Mouse (Mus musculus) left cerebral cortex, postnatal 25 days (tissue): ENCODE measurements around the gene Tcl1. TPM values are rescaled to one million over a fixed set of nuclear protein-coding genes. Genes with fewer than 3 reads are reported as not detected.
"Not testable (repeated sequence)": the region's sequence is repeated elsewhere in the genome, so short reads cannot be mapped to it uniquely, and the experiment has no call there.

ENCODE experiments used
- DNase-seq, 2 experiments: peaks; one replicate each; pipeline ENCODE4 v3.0.0; 2022; ENCODE audit warnings: low spot score in 2 of 2, mixed read lengths in 1 of 2
- intact Hi-C: fragments of 180-260 bp; cut with DNase I; formaldehyde crosslinking; loops from one replicate; pipeline ENCODE4 v1.15.1; 2025
- total RNA-seq, 2 experiments: library from RNA; stranded (reverse); gene quantifications; 2 replicates each; pipeline ENCODE4 v1.2.3; 2021

Gene Tcl1
- total RNA-seq: not detected

- no peak for DNase-seq
- intact Hi-C loops: no loop called here
Measured at GRCm38 (mm10) chr12:105222601-105223319, at the start of gene Tcl1. Tcl1 (minus strand) TSS chr12:105222793.

- no peak for DNase-seq
- intact Hi-C loops: no loop called here
Measured at GRCm38 (mm10) chr12:105271016-105271965, 48.7 kb upstream of the Tcl1 start.

GRCm38 (mm10) chr12:105267076-105267475, 44.5 kb upstream of the Tcl1 start:
- intact Hi-C loops: no loop called here
- DNase-seq: peak in 1 of 2 experiments; percentile 22

- no peak for DNase-seq
- intact Hi-C loops: no loop called here
Measured at GRCm38 (mm10) chr12:105266096-105266495, 43.5 kb upstream of the Tcl1 start.

GRCm38 (mm10) chr12:105259221-105259620, 36.6 kb upstream of the Tcl1 start:
- no peak for DNase-seq
- intact Hi-C loops: no loop called here

GRCm38 (mm10) chr12:105258787-105259186, 36.2 kb upstream of the Tcl1 start:
- no peak for DNase-seq
- intact Hi-C loops: no loop called here

- intact Hi-C loops: no loop called here
- DNase-seq: no peak
Measured at GRCm38 (mm10) chr12:105253796-105254195, 31.2 kb upstream of the Tcl1 start.

GRCm38 (mm10) chr12:105248763-105249233, 26.2 kb upstream of the Tcl1 start:
- no peak for DNase-seq
- intact Hi-C loops: no loop called here

GRCm38 (mm10) chr12:105239060-105239459, 16.5 kb upstream of the Tcl1 start:
- intact Hi-C loops: no loop called here
- DNase-seq: no peak

GRCm38 (mm10) chr12:105235091-105235490, 12.5 kb upstream of the Tcl1 start:
- no peak for DNase-seq
- intact Hi-C loops: no loop called here

- no peak for DNase-seq
- intact Hi-C loops: no loop called here
Measured at GRCm38 (mm10) chr12:105234362-105234761, 11.8 kb upstream of the Tcl1 start.

- no peak for DNase-seq
- intact Hi-C loops: no loop called here
Measured at GRCm38 (mm10) chr12:105224621-105225320, 2.2 kb upstream of the Tcl1 start.

GRCm38 (mm10) chr12:105217101-105217760, 5.4 kb downstream of the Tcl1 start:
- intact Hi-C loops: no loop called here
- DNase-seq: no peak

GRCm38 (mm10) chr12:105209231-105209630, 13.4 kb downstream of the Tcl1 start:
- intact Hi-C loops: no loop called here

GRCm38 (mm10) chr12:105208441-105208840, 14.2 kb downstream of the Tcl1 start:
- no peak for DNase-seq
- intact Hi-C loops: no loop called here

More at GRCm38 (mm10) chr12:105209231-105209630, 13.4 kb downstream of the Tcl1 start:
- no peak for DNase-seq

GRCm38 (mm10) chr12:105207071-105207470, 15.5 kb downstream of the Tcl1 start:
- intact Hi-C loops: no loop called here
- no peak for DNase-seq

- intact Hi-C loops: not testable (repeated sequence)
Measured at GRCm38 (mm10) chr12:105201657-105202056, 20.9 kb downstream of the Tcl1 start, which contains the start of gene Tcl1b4. Tcl1b4 (plus strand) TSS chr12:105201957.

GRCm38 (mm10) chr12:105199684-105200497, 22.7 kb downstream of the Tcl1 start:
- DNase-seq, intact Hi-C loops: not testable (repeated sequence)

More at GRCm38 (mm10) chr12:105201657-105202056, 20.9 kb downstream of the Tcl1 start, which contains the start of gene Tcl1b4:
- DNase-seq: not testable (repeated sequence)
